Mouse (Mus musculus): ENCODE results near the gene Ugt1a1.

- TF ChIP-seq CTCF (IDR thresholded peaks at IDR 0.05): no peak
- TF ChIP-seq EP300 (IDR thresholded peaks at IDR 0.05): no peak
Measured at GRCm38 (mm10) chr1:88218591-88218990, 6.8 kb downstream of the Ugt1a1 start.

Measured in lung, postnatal 0 days (tissue).